Mouse (Mus musculus): ENCODE measurements around the gene Ecel1. TPM values are rescaled to one million over a fixed set of nuclear protein-coding genes. Genes with fewer than 3 reads are reported as not detected.

Ecel1 gene
- polyA plus RNA-seq, 1 experiment: 0.06 TPM

DNA sequence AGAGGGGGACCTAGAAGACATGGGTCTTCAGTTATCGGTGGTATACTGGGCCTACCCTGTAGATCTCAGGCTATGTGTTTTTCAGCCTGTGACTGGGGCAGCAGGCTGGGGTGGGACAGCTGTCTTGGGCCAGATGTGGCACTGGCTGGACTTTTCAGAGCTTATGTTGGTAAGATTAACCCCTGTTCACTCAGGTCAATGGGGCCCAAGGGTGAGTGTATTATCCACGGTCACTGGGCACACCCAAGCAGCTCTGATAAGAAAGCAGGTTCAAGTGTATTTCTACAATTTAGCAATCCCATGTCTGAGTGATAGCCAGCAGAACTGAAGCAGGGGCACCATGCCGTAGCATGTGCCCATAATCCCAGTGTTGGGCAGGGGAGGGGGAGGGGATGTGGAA, 54.2 kb downstream of the Ecel1 start:
- Histone ChIP-seq H3K4me2 (ENCODE audit: low read depth) (no peak overlapping the region), H3K4me3 (no peak overlapping the region), H3ac (ENCODE audit: control insufficient read depth, insufficient read length) (no peak overlapping the region), H3K79me2 (ENCODE audit: control insufficient read depth, insufficient read depth) (no peaks in the 10 kb centered on the region), H3K36me3 (ENCODE audit: control insufficient read depth, insufficient read depth) (no peaks in the 10 kb centered on the region), H3K27me3 (ENCODE audit: control insufficient read depth, insufficient read depth, insufficient read length) (peaks cover 3% of the 10 kb centered on the region)
- TF ChIP-seq TCF3 (IDR thresholded peaks at IDR 0.05; ENCODE audit: insufficient read length, low read depth): no peak
- no peak for TF ChIP-seq POLR2A (IDR thresholded peaks at IDR 0.05; ENCODE audit: insufficient read length, low read depth)
- no peak for TF ChIP-seq MAX (IDR thresholded peaks at IDR 0.05; ENCODE audit: low read depth)
- TF ChIP-seq SRF (IDR thresholded peaks at IDR 0.05; ENCODE audit: control insufficient read depth, insufficient read length, low read depth): no peak
- no peak for TF ChIP-seq TCF12 (IDR thresholded peaks at IDR 0.05; ENCODE audit: insufficient read depth, poor library complexity, severe bottlenecking)

GRCm38 (mm10) chr1:87101411-87101810, 54.9 kb downstream of the Ecel1 start, which contains the start of gene Alpi:
Gene Alpi (minus strand): TSS chr1:87101606.
- no peaks in the 10 kb centered on the region for H3K36me3 ChIP-seq (ENCODE audit: control insufficient read depth, insufficient read depth)
- TF ChIP-seq MAX (IDR thresholded peaks at IDR 0.05; ENCODE audit: low read depth): no peak
- no peak for TF ChIP-seq E2F4 (IDR thresholded peaks at IDR 0.05; ENCODE audit: insufficient read depth)
- no peaks in the 10 kb centered on the region for H3K79me2 ChIP-seq (ENCODE audit: control insufficient read depth, insufficient read depth)
- H3K27me3 ChIP-seq (ENCODE audit: control insufficient read depth, insufficient read depth, insufficient read length): peaks cover 9% of the 10 kb centered on the region
- no peak within 1 kb of the TSS for H3ac ChIP-seq (ENCODE audit: control insufficient read depth, insufficient read length)
- no peak within 1 kb of the TSS for H3K4me3 ChIP-seq
- H3K4me2 ChIP-seq (ENCODE audit: low read depth): no peak within 1 kb of the TSS

DNA sequence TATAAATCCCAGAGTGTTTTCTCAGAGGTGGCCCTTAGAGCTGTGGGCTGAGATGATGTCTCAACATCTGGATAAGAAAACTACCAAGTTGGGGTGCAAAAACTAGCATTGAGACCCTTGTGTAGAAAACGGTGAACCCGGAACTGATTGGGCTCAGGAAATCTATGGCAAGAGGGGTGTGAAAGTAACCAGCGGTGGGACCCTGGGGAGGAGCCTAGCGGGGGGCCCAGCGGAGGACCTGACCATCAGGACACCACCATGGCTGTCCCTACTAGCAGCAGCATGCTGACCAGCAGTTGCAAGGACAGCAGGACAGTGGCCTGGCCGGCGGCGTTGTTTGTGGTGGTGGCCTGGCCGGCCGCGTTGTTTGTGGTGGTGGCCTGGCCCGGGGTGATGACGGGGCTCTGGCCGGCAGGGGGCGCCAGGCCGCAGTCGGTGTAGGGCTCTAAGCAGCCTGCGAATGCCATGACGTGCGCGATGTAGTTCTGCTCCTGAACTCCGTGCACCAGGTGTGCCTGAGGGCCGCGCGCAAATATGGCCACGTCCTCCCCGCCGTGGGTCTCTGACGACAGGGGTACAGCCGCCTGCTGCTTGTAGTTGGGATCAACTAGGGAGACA, 57.9 kb downstream of the Ecel1 start:
- Histone ChIP-seq H3K79me2 (ENCODE audit: control insufficient read depth, insufficient read depth) (no peaks in the 10 kb centered on the region), H3ac (ENCODE audit: control insufficient read depth, insufficient read length) (no peak overlapping the region), H3K4me3 (no peak overlapping the region), H3K36me3 (ENCODE audit: control insufficient read depth, insufficient read depth) (no peaks in the 10 kb centered on the region), H3K27me3 (ENCODE audit: control insufficient read depth, insufficient read depth, insufficient read length) (peaks cover 17% of the 10 kb centered on the region), H3K4me2 (ENCODE audit: low read depth) (no peak overlapping the region)
- no peak for TF ChIP-seq POLR2A (IDR thresholded peaks at IDR 0.05; ENCODE audit: insufficient read length, low read depth)
- TF ChIP-seq MYOD1 (IDR thresholded peaks at IDR 0.05; ENCODE audit: control insufficient read depth in 1 of 3, insufficient read length in 2 of 3, low read depth in 2 of 3): no peak
- no peak for TF ChIP-seq E2F4 (IDR thresholded peaks at IDR 0.05; ENCODE audit: insufficient read depth)

Other genes with a start within 250 kb of the Ecel1 start
- gene Alppl2, start 66.6 kb downstream of the Ecel1 start, polyA plus RNA-seq (2012; fragmentation: generic; extraction: Trizol): not detected
- gene Alpi, start 54.9 kb downstream of the Ecel1 start, polyA plus RNA-seq (2012; fragmentation: generic; extraction: Trizol): 0.32 TPM
- 0.08 TPM for gene Akp3, start 31.5 kb downstream of the Ecel1 start, polyA plus RNA-seq (2012; fragmentation: generic; extraction: Trizol)
- 0.16 TPM for gene Prss56, start 26.8 kb upstream of the Ecel1 start, polyA plus RNA-seq (2012; fragmentation: generic; extraction: Trizol)
- gene Chrnd, start 34.1 kb upstream of the Ecel1 start, polyA plus RNA-seq (2012; fragmentation: generic; extraction: Trizol): 208 TPM
- 376 TPM for gene Chrng, start 48.1 kb upstream of the Ecel1 start, polyA plus RNA-seq (2012; fragmentation: generic; extraction: Trizol)
- gene Eif4e2, start 57.4 kb upstream of the Ecel1 start, polyA plus RNA-seq (2012; fragmentation: generic; extraction: Trizol): 221 TPM
- gene Efhd1, start 107.8 kb upstream of the Ecel1 start, polyA plus RNA-seq (2012; fragmentation: generic; extraction: Trizol): 2.1 TPM
- gene Gigyf2, start 170.5 kb upstream of the Ecel1 start, polyA plus RNA-seq (2012; fragmentation: generic; extraction: Trizol): 19.0 TPM
- gene Kcnj13, start 238.2 kb upstream of the Ecel1 start, polyA plus RNA-seq (2012; fragmentation: generic; extraction: Trizol): 0.12 TPM

Measured in myocyte (in vitro differentiated cells).